Mouse (Mus musculus) mature B cell (primary cell): ENCODE data around the gene Gprin3.
"Not testable (repeated sequence)": the region's sequence is repeated elsewhere in the genome, so short reads cannot be mapped to it uniquely, and the experiment has no call there.

Experiments used
- in situ Hi-C: fragments of 300-500 bp; cut with MboI; formaldehyde crosslinking; loops from 2 replicates; pipeline ENCODE4 v1.14.3; 2019

Gene Gprin3

DNA sequence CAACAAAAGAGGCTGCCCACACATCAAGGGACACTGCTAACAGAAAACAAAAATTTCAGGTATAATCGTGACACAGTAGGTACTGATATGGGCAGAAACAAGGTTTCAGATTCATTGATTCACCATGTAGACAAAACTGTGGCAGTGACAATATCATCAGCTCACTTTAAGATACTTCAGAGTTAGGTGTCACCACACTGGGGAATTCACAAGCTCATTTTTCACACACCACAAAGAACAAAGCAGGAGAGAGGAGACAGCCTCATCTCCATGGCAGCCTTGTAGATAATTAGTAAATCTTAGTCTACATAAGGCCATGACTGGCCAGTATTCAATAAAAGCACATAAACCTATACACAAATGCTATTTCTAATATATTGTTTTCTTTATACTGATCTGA, 77.4 kb downstream of the Gprin3 start:
- in situ Hi-C loops, result no loop called here

DNA sequence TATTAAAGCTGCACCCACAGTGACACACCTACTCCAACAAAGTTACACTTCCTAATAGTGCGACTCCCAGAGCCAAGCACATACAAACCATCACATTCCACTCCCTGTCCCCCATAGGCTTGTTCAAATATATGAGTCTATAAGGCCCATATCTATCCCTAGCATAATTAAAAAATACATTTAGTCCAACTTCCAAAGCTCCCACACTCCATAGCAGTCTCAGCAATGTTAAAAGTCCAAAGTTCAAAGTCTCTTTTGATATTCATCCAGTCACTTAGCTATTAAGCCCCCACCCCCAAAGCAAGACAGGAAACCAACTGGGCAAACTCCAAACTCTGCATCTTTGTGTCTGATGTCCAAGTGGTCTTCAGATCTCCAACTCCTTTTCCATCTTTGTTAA, 84.9 kb downstream of the Gprin3 start:
- in situ Hi-C loops, result no loop called here

DNA sequence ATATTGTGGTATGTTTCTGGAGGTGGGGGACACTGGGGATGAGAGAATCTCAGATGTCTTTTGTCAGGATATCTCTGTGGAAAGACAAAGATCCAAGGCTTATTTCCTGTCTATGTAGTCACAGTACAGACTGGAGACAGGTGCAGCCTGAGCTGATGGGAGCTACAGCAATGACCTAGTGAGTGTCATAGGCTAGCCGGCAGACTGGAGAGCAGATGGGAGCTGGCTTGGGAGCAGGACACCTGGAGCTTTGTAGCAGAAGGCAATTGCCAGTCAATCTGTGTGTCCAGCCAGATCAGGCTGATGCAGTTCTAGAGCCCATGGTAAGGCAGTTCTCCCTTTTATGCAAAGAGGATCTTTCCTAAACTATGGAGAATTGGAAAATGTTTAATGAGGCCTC, 97.8 kb downstream of the Gprin3 start:
- in situ Hi-C loops, result no loop called here

DNA sequence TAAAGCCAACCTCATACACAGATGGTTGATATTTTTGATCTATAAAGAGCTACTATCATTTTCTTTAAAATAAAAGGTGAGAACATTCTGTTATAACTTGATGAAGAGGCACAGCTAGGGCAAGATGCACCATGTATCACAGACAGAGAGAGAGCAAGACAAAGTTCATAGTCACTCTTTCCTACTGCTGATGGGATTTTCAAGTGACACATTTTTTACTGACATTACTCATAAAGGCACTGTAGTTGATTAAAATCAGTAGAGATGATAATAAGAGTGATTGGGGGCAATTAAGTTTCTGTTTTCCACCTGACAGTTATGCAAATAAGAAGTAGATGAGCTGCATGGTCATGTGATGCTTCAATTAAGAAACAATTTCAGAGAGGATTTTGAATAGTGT, 110.2 kb downstream of the Gprin3 start:
- in situ Hi-C loops, result no loop called here

DNA sequence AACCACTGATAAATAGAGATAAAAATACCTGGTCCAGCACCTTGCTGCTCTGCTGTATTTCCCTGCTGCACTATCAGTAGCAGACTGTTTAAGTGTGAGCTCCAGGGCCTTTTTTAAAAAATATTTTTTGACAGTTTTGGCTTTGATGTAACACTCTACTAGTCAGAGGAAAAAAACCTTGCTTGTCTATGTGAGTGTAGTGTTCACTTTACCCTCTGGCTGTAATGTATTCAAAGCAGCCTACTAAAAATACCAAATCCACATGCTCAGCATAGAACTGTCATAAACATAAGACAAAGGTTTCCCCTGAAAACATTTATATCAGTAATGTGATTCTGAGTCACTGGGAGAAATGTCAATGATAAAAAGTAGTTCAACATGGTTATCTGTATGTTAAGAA, 111.0 kb downstream of the Gprin3 start:
- in situ Hi-C loops, result no loop called here

DNA sequence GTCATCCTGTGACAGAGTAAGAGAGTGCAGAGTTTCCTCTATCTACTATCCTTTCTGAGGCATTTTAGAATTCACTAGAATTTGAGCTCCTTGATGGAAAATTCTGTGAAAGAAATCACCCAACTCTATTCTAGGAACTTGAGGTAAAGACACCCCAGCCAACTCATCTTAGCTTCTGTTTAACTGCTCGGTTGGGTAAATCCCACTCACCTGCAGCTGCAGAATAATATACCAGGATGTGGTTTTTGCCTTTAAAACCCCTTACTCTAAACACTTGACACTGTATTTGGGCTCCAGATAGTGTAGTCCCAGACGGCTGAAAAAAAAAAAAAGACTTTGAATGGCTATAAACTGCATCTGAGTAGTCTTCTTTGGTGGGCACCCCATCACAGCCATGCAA, 112.9 kb downstream of the Gprin3 start:
- in situ Hi-C loops, result no loop called here

DNA sequence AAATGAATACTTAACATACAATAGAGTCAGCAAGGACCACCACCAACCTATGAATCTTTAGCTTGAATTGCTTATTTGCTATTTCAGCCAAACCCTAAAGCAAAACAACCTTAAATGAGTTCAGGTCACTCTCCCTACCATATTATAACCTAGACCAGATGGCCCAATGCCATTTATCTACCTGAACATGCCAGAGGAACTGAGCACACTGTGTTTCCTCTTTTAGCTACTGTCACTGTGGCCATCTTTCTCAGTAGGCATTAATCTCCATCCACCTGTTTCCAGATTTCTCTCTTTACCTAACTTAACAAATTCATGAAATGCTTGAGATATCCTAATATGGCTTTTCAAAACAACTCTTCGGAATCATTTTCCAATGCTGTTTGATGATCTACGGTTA, 114.9 kb downstream of the Gprin3 start:
- in situ Hi-C loops, result no loop called here

DNA sequence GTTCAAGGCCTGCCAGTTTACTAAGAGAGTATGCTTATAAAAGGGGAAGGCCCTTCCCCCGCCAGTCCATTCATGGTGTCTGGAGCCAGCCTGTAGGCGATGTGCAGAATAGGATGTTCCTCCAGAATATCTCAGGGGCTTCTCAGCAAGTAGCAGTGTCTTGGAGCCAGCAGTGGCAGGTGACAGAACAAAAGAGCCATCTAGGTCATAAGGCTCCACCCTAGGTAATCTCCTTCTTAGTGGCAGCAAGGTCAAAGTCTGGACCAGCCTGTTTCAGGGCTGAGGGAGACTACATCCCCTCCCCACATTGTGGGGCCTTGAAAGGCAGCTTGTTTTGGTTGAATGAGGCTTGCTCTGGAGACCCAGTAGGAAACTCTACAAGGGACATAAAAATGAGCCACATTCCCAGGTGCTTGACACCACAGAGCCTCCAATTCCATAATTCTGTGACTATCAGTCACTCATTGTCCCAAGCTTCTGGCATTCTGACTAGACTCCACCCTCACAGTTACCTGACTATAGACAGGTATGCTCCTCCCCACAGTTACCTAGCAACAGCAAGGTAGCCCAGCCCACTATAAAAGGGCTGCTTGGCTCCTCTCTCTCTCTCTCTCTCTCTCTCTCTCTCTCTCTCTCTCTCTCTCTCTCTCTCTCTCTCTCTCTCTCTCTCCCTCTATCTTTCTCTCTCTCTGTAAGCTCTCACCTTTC, 121.7 kb downstream of the Gprin3 start:
- in situ Hi-C loops, result not testable (repeated sequence)

DNA sequence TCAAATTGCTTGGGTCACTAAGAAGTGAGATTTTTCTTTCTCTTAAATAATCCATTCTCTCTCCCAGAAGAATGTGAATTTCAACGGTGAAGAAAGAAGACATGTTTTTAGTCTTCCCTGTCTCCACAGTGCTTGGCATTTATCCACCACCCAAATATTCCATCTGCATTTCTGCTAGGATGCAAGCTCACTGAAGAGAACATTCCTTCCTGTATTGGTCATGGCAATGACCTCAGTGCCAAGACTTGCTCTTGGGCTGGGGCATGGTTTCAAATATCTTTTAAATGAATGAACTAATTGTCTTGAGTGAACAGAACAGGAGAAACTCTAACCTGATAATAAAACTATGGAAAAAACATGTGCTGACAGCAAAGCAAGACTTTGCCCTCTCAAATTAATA, 123.1 kb downstream of the Gprin3 start:
- in situ Hi-C loops, result no loop called here
